Mouse (Mus musculus) spleen, adult 2 months (tissue): ENCODE measurements at regions not wholly inside any gene's neighbourhood (a gene's known extent, or its start where the extent isn't known, plus 50 kb on each side); places are given as distances from the start of the nearest gene placed in this dataset.

Experiments
- CTCF ChIP-seq: fragments of 200-500 bp; IDR thresholded peaks from 2 replicates; pipeline ENCODE4 v1.5.1; 2011; ENCODE audit warnings: mild to moderate bottlenecking, inconsistent platforms; ENCODE audit not compliant: insufficient read depth, insufficient read length, insufficient replicate concordance; ENCODE audit errors: extremely low read depth
- POLR2A ChIP-seq: fragments of 200-500 bp; IDR thresholded peaks from 2 replicates; pipeline ENCODE4 v1.6.1; 2011; ENCODE audit warnings: low read depth, low read length, inconsistent platforms

DNA sequence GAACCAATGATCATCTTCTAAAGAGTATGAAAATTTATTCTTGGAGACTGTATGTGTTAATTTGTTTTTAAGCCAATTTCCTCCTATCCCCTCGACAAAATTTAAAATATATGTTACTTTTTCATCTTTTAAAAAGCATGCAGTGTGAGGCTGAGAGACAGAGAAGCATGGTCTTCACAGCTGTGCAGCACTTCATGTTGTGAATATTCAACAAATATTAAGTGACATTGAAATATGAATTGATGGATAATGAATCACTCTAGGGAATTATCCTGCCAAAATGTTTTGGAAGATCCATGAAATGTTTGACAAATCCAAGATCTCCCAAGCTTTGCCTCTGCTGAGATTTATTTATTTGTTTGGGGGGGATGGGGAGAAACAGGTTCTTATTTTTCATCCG lies 233.9 kb upstream of the Gm11146 start:
- no peak for TF ChIP-seq CTCF
- no peak for TF ChIP-seq POLR2A
